Mouse (Mus musculus): ENCODE data around the gene Togaram1. TPM values are rescaled to one million over a fixed set of nuclear protein-coding genes. Genes with fewer than 3 reads are reported as not detected.
A peak's percentile ranks its signal among the peaks of the same experiment; 100 is the strongest.

Togaram1 gene
- polyA plus RNA-seq, 1 experiment from 2014 or later = 28.8 TPM

DNA sequence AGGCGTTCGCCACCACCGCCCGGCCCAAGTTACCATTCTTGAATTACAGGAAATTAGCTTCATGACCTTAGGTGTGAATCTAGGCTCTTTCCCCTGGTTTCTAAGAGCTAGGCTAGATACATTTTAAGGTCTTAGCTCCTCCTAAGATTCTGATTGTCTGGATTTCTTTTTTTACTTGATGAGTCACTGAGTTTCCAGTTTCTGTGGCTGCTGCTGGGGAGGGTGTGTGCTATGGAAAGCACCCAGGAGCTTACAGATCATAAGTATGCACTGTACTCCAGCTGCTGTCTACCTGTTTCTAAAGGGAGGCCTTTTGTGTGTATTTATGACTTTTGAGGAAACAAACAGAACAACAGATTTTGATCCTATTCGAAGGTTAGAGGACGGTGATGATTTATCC is 57.2 kb downstream of the Togaram1 start:
- no peak for DNase-seq (ENCODE audit: low spot score)
- H3K27ac ChIP-seq (replicated peaks; ENCODE audit: low read depth, low read length) = no peak overlapping the region
- H3K36me3 ChIP-seq (replicated peaks; ENCODE audit: control insufficient read depth, insufficient read depth, low read depth, low read length) = no peaks in the 10 kb centered on the region
- no peaks in the 10 kb centered on the region for H3K9me3 ChIP-seq (replicated peaks; ENCODE audit: control insufficient read depth, low read length)
- ATAC-seq (replicated peaks; ENCODE audit: insufficient number of reproducible peaks, low FRiP score, low TSS enrichment, low read depth) = no peak
- H3K4me2 ChIP-seq (ENCODE audit: low read depth, low read length) = no peak overlapping the region
- H3K9ac ChIP-seq (replicated peaks; ENCODE audit: low read length) = no peak overlapping the region
- no peaks in the 10 kb centered on the region for H3K27me3 ChIP-seq (ENCODE audit: control insufficient read depth, insufficient read depth, low read length)
- no peak overlapping the region for H3K4me3 ChIP-seq (ENCODE audit: low read depth, low read length)
- H3K4me1 ChIP-seq (ENCODE audit: control insufficient read depth, insufficient read depth, low read length) = no peaks in the 10 kb centered on the region
- WGBS = 97% methylated on average over 6 of the region's 6 CpGs

DNA sequence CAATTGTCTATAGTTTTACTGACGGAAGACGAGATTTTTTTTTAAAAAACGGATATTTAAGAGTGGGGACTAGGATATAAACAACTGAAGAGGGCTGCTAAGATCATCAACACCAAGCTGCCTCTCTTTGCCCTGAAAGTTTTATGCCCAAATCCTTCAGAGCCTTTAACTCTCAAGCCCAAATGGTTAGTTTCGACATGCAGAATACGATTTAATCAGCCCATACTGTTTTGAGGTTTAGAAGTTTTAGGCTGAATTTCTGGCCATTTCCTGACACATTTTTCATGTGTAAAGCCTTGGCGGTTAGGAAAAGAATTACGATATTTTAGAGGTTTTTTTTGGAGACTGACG is 70.2 kb downstream of the Togaram1 start:
- Histone ChIP-seq H3K4me2 (ENCODE audit: low read depth, low read length) (peak overlapping the region; percentile 47), H3K9ac (replicated peaks; ENCODE audit: low read length) (peak overlapping the region; percentile 94), H3K4me3 (ENCODE audit: low read depth, low read length) (peak overlapping the region; percentile 91), H3K27me3 (ENCODE audit: control insufficient read depth, insufficient read depth, low read length) (no peaks in the 10 kb centered on the region), H3K9me3 (replicated peaks; ENCODE audit: control insufficient read depth, low read length) (no peaks in the 10 kb centered on the region), H3K36me3 (replicated peaks; ENCODE audit: control insufficient read depth, insufficient read depth, low read depth, low read length) (no peaks in the 10 kb centered on the region), H3K4me1 (ENCODE audit: control insufficient read depth, insufficient read depth, low read length) (no peaks in the 10 kb centered on the region), H3K27ac (replicated peaks; ENCODE audit: low read depth, low read length) (no peak overlapping the region)
- ATAC-seq (replicated peaks; ENCODE audit: insufficient number of reproducible peaks, low FRiP score, low TSS enrichment, low read depth) (no peak), DNase-seq (ENCODE audit: low spot score) (no peak)
- WGBS = 45% methylated on average over 8 of the region's 8 CpGs

DNA sequence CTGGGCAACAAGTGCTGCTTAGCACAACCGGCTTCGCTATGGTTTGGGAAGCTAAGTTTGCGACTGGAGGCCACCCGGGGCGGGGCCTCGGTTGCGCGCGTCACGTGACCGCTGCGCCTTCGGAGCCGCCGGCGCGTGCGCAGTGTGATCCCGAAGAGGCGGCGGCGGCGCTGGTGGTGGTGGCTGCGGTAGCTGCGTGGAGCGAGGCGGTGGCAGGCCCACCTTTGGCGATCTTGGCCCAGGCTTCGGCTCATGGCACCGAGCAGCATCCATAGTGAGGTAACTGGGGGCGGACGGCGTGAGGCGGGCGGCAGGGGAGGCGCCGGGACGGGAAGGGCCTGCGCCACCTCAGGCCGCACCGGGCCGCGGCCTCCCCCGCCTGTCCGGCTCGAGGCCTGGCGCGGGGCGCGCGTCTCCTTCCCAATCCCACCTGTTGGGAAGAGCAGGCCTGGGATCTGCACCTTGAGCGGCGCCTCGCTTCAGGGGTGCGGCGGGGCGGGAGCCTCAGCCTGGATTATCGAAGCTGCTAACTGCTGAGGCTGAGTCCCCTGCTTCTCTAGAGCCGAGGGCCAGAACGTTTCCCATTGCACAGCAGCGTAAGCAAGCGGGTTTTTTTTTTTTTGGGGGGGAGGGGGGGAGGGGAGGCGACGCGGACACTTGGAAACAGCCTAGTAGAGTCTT is 70.7 kb downstream of the Togaram1 start, which contains the start of gene Prpf39:
Gene Prpf39, plus strand, starts transcription at position 144 of the 681 bp plus-strand sequence.
- H3K4me3 ChIP-seq (ENCODE audit: low read depth, low read length) = peak within 1 kb of the TSS; percentile 91
- peak within 1 kb of the TSS; percentile 47 for H3K4me2 ChIP-seq (ENCODE audit: low read depth, low read length)
- ATAC-seq (replicated peaks; ENCODE audit: insufficient number of reproducible peaks, low FRiP score, low TSS enrichment, low read depth) (peak; percentile 95), DNase-seq (ENCODE audit: low spot score) (peak; percentile 93)
- H3K27ac ChIP-seq (replicated peaks; ENCODE audit: low read depth, low read length) = peak within 1 kb of the TSS; percentile 76
- H3K9ac ChIP-seq (replicated peaks; ENCODE audit: low read length) = peak within 1 kb of the TSS; percentile 94
- no peaks in the 10 kb centered on the region for H3K9me3 ChIP-seq (replicated peaks; ENCODE audit: control insufficient read depth, low read length)
- H3K36me3 ChIP-seq (replicated peaks; ENCODE audit: control insufficient read depth, insufficient read depth, low read depth, low read length) = no peaks in the 10 kb centered on the region
- WGBS = under 1% methylated on average over 64 of the region's 65 CpGs
- no peaks in the 10 kb centered on the region for H3K27me3 ChIP-seq (ENCODE audit: control insufficient read depth, insufficient read depth, low read length)
- no peaks in the 10 kb centered on the region for H3K4me1 ChIP-seq (ENCODE audit: control insufficient read depth, insufficient read depth, low read length)

DNA sequence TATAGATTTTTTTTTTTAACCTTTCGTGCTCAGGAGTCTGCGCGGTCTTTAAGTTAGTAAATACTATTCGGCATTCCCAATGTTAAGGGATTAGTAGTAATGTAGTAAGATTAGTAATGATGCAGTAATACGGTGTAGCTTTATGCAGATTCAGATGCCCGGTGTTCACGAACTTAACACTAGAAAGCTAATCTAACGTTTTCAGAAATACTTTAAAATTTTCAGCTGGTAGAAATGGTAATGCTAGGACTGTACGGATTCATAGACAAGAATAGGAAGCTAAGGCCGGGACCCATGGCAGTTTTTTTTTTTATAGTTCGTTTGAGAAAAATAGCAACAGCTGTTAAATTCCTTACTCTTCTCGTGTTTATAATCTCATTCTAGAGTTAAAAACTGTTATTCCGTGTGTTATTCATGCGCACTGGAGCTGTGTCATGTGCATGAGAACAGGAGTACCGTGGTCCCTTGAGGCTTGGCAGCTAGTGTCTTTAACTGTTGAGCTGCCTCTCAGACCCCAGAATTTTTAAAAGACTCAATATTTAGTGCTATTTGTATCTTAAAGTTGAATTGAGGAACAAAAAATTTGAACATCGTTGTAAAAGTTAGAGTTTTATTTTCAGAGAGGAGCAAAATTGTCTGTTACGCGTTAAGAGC is 71.4 kb downstream of the Togaram1 start:
- H3K27ac ChIP-seq (replicated peaks; ENCODE audit: low read depth, low read length) = no peak overlapping the region; the same call in 1 of the 2 replicates
- peak overlapping the region; percentile 94 for H3K9ac ChIP-seq (replicated peaks; ENCODE audit: low read length)

DNA sequence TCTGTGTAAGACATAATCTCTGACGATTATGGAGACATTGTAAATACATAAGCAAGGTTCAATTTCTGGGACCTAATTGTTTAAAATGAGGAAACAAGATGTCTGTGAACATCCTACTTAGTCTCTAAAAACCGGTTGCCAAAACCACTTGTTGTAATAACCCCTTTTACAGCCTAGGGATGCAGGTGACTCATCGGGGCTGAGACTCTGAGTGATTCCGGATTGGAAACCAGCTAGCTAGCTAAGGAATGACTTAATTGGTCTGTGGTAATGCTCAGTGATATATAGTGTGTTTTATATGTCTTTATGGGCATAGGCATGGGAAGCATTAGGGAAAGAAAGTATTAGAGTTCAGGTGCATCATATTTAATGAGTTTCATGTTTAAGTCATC is 71.9 kb downstream of the Togaram1 start:
- no peaks in the 10 kb centered on the region for H3K27me3 ChIP-seq (ENCODE audit: control insufficient read depth, insufficient read depth, low read length)
- no peaks in the 10 kb centered on the region for H3K4me1 ChIP-seq (ENCODE audit: control insufficient read depth, insufficient read depth, low read length)
- H3K9me3 ChIP-seq (replicated peaks; ENCODE audit: control insufficient read depth, low read length) = no peaks in the 10 kb centered on the region
- DNase-seq (ENCODE audit: low spot score) (no peak), ATAC-seq (replicated peaks; ENCODE audit: insufficient number of reproducible peaks, low FRiP score, low TSS enrichment, low read depth) (no peak)
- no peaks in the 10 kb centered on the region for H3K36me3 ChIP-seq (replicated peaks; ENCODE audit: control insufficient read depth, insufficient read depth, low read depth, low read length)
- peak overlapping the region; percentile 47 for H3K4me2 ChIP-seq (ENCODE audit: low read depth, low read length)
- no peak overlapping the region for H3K9ac ChIP-seq (replicated peaks; ENCODE audit: low read length)
- 43% methylated on average over 4 of the region's 4 CpGs for WGBS
- no peak overlapping the region for H3K27ac ChIP-seq (replicated peaks; ENCODE audit: low read depth, low read length)
- no peak overlapping the region for H3K4me3 ChIP-seq (ENCODE audit: low read depth, low read length)

More for the DNA sequence above, 71.4 kb downstream of the Togaram1 start:
- Histone ChIP-seq H3K4me3 (ENCODE audit: low read depth, low read length) (peak overlapping the region; percentile 91), H3K4me1 (ENCODE audit: control insufficient read depth, insufficient read depth, low read length) (no peaks in the 10 kb centered on the region), H3K27me3 (ENCODE audit: control insufficient read depth, insufficient read depth, low read length) (no peaks in the 10 kb centered on the region), H3K4me2 (ENCODE audit: low read depth, low read length) (peak overlapping the region; percentile 47), H3K9me3 (replicated peaks; ENCODE audit: control insufficient read depth, low read length) (no peaks in the 10 kb centered on the region), H3K36me3 (replicated peaks; ENCODE audit: control insufficient read depth, insufficient read depth, low read depth, low read length) (no peaks in the 10 kb centered on the region)
- DNase-seq (ENCODE audit: low spot score) (peak; percentile 14), ATAC-seq (replicated peaks; ENCODE audit: insufficient number of reproducible peaks, low FRiP score, low TSS enrichment, low read depth) (no peak)
- WGBS = 21% methylated on average over 18 of the region's 18 CpGs

DNA sequence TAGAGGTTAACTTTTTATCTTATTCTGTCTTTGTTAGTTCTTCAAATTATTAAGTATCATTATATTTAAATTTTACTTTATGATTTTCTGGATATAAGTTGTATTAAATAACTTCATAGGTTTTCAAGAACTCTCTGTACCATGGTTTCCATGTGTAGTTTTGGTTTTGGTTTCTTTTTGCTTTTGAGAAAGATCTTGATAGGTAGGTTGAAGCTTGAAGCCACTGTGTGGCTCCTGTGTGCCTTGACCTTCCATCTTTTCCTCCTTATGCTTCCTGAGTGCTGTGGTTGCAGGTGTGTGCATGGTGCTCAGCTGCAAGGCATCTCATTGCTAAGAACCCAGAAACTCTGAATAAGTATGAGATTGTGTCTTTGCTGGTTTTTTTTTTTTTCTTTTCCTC is 83.2 kb downstream of the Togaram1 start:
- peaks cover 2% of the 10 kb centered on the region; the same call in 1 of the 2 replicates for H3K36me3 ChIP-seq (replicated peaks; ENCODE audit: control insufficient read depth, insufficient read depth, low read depth, low read length)
- no peak for ATAC-seq (replicated peaks; ENCODE audit: insufficient number of reproducible peaks, low FRiP score, low TSS enrichment, low read depth)

DNA sequence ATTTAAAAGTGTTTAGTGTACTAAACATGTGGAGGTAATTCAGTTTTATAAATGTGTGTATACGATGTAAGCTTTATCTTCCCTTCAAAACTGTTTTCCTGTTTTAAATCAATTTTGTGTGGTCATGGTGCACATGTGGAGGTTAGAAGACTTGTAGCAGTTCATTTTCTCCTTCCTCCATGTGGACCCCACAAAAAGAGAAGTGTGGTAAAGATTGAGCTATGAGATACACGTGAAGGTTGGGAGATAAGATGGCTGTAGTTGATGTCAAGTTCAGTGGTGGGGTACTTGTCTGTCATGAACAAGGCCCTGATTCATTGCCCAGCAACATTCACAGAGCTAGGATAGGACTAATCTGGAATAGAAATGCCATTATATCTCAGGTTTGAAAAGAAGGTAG is 92.6 kb downstream of the Togaram1 start:
- Histone ChIP-seq H3K4me3 (ENCODE audit: low read depth, low read length) (no peak overlapping the region), H3K4me2 (ENCODE audit: low read depth, low read length) (no peak overlapping the region), H3K27ac (replicated peaks; ENCODE audit: low read depth, low read length) (no peak overlapping the region), H3K4me1 (ENCODE audit: control insufficient read depth, insufficient read depth, low read length) (no peaks in the 10 kb centered on the region), H3K9me3 (replicated peaks; ENCODE audit: control insufficient read depth, low read length) (no peaks in the 10 kb centered on the region), H3K36me3 (replicated peaks; ENCODE audit: control insufficient read depth, insufficient read depth, low read depth, low read length) (peaks cover 3% of the 10 kb centered on the region), H3K9ac (replicated peaks; ENCODE audit: low read length) (no peak overlapping the region), H3K27me3 (ENCODE audit: control insufficient read depth, insufficient read depth, low read length) (no peaks in the 10 kb centered on the region)
- 91% methylated on average over 2 of the region's 2 CpGs for WGBS
- no peak for ATAC-seq (replicated peaks; ENCODE audit: insufficient number of reproducible peaks, low FRiP score, low TSS enrichment, low read depth)
- DNase-seq (ENCODE audit: low spot score) = no peak

More for the DNA sequence above, 83.2 kb downstream of the Togaram1 start:
- Histone ChIP-seq H3K9ac (replicated peaks; ENCODE audit: low read length) (no peak overlapping the region), H3K4me1 (ENCODE audit: control insufficient read depth, insufficient read depth, low read length) (no peaks in the 10 kb centered on the region), H3K27me3 (ENCODE audit: control insufficient read depth, insufficient read depth, low read length) (no peaks in the 10 kb centered on the region), H3K9me3 (replicated peaks; ENCODE audit: control insufficient read depth, low read length) (no peaks in the 10 kb centered on the region), H3K27ac (replicated peaks; ENCODE audit: low read depth, low read length) (no peak overlapping the region), H3K4me2 (ENCODE audit: low read depth, low read length) (no peak overlapping the region), H3K4me3 (ENCODE audit: low read depth, low read length) (no peak overlapping the region)
- no peak for DNase-seq (ENCODE audit: low spot score)

DNA sequence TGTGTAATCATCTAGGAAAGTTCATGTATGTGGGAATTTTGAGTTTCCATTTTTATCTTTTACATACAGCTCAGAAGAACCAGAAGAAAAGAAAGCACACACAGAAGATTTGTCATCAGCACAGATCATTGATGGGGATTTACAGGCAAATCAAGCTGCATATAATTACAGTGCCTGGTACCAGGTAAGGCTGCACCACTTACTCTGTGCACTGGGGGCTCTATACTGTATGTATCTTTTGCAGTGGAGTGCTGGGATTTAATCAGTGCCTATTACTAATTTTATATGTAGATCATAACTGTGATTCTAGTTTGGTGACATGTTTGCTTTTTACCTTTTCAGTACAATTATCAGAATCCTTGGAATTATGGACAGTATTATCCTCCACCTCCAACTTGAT is 95.5 kb downstream of the Togaram1 start:
- no peaks in the 10 kb centered on the region for H3K4me1 ChIP-seq (ENCODE audit: control insufficient read depth, insufficient read depth, low read length)
- no peak overlapping the region for H3K4me2 ChIP-seq (ENCODE audit: low read depth, low read length)
- no peak overlapping the region for H3K4me3 ChIP-seq (ENCODE audit: low read depth, low read length)
- peaks cover 2% of the 10 kb centered on the region; the same call in 1 of the 2 replicates for H3K36me3 ChIP-seq (replicated peaks; ENCODE audit: control insufficient read depth, insufficient read depth, low read depth, low read length)
- no peaks in the 10 kb centered on the region for H3K27me3 ChIP-seq (ENCODE audit: control insufficient read depth, insufficient read depth, low read length)
- H3K27ac ChIP-seq (replicated peaks; ENCODE audit: low read depth, low read length) = no peak overlapping the region
- ATAC-seq (replicated peaks; ENCODE audit: insufficient number of reproducible peaks, low FRiP score, low TSS enrichment, low read depth) (no peak), DNase-seq (ENCODE audit: low spot score) (no peak)
- no peak overlapping the region for H3K9ac ChIP-seq (replicated peaks; ENCODE audit: low read length)
- H3K9me3 ChIP-seq (replicated peaks; ENCODE audit: control insufficient read depth, low read length) = no peaks in the 10 kb centered on the region

Measured in embryonic facial prominence, embryonic 11.5 days (tissue).